Mouse (Mus musculus): ENCODE data around the gene Smarcd3. TPM values are rescaled to one million over a fixed set of nuclear protein-coding genes. Genes with fewer than 3 reads are reported as not detected.

The Smarcd3 gene
- 21.5 and 34.3 TPM in 2 replicates for polyA plus RNA-seq (2016; fragmentation: Nextera tagmentation; extraction: Ambion mirVana)

DNA sequence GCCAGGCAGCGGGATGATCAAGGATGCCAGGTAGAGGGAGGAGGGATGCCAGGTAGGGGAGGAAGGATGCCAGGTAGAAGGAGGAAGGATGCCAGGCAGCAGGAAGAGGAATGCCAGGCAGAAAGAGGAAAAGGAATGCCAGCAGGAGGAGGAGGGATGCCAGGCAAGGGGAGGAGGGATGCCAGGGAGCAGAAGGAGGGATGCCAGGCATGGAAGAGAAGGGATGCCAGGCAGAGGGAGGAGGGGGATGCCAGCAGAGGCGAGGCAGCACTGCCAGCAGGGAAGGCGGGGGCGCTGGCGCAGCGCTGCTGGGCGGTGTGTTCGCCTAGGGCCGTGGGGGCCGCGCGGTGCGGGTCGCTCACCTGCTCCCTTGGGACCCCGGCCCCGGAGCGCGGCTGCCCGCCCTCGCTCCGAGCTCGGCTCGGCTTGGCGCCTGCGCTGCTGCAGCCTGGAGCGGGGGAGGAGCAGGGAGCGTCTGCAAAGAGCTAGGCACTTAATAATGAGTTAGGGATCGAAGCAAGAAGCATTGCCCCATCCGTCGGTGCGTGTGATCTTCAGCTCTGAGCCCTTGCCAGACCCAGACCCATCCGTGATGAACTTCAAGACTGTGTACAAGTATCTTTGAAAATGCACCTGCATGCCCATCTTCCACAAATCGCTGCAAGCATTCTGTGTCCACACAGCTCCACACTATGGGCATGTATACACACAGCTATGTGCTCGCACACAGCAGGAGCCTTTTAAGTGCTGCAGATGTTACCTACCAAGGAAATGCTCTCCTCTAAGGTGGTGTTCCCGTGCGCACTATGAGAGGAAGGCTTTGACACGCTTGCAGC lies at the start of gene Smarcd3:
Gene Smarcd3 (minus strand): TSS at position 426 of the 836 bp plus-strand sequence.
- 4% methylated on average over 37 of the region's 37 CpGs for WGBS
- H3K27ac ChIP-seq, result peak within 1 kb of the TSS; percentile 78
- peaks cover 25% of the 10 kb centered on the region for H3K4me1 ChIP-seq
- no peaks in the 10 kb centered on the region for H3K36me3 ChIP-seq
- peak within 1 kb of the TSS; percentile 64 for H3K4me3 ChIP-seq
- peak; percentile 76 for DNase-seq (ENCODE audit: low spot score)
- H3K9me3 ChIP-seq (replicated peaks), result no peaks in the 10 kb centered on the region
- peaks cover 66% of the 10 kb centered on the region for H3K27me3 ChIP-seq (ENCODE audit: low read depth, poor library complexity, severe bottlenecking)

DNA sequence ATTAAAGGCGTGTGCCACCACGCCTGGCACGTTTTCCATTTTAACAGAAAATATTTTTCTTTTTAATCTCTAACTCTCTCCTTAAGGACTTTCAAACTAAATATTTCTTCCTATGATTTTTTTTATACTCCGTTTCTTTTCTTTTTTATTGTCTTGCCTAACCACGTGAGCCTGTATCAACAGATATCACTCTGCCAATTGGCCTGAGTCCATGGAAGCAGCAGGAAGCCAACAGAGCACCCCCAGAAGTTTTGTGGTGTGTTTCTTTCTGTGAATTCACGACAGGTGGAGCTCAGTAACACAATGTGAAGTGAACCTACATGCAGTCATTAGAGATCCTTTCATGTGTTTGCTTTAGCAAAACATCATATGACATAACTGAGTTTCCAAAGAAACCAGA lies 37.2 kb upstream of the Smarcd3 start:
- Histone ChIP-seq H3K4me1 (no peaks in the 10 kb centered on the region), H3K27me3 (ENCODE audit: low read depth, poor library complexity, severe bottlenecking) (no peaks in the 10 kb centered on the region), H3K4me3 (no peak overlapping the region), H3K27ac (no peak overlapping the region), H3K36me3 (no peaks in the 10 kb centered on the region), H3K9me3 (replicated peaks) (no peaks in the 10 kb centered on the region)
- DNase-seq (ENCODE audit: low spot score), result no peak
- 87% methylated on average over 6 of the region's 6 CpGs for WGBS

DNA sequence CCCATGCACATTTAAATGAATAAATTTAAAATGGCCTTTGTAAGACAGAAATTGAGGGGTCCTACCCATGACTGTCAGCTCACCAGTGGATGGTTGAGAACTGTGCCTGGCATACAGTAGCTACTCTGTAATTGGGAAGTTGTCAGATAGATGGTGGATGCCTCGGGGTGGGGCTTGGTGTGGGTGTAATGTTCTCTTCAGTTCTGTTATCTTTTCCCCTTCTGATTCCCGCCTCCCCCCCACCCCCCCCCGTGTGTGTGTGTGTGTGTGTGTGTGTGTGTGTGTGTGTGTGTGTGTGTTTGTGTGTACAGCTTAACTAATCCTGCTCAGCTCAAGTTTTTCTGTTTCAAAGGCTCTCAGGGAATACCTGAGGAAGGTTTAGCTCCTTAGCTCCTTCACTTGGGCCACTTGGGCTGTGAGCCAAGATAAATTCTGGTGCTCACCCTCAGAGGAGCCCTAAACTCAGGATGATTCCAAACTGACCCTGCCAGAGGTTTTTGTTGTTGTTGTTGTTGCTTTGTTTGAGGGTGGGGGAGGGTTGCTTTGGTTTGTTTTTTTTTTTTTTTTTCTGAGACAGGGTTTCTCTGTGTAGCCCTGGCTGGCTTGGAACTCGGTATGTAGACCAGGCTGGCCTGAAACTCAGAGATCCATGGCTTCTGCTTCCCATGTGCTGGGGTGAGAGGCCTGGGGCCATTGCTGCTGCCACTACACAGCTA lies 35.7 kb upstream of the Smarcd3 start:
- H3K4me1 ChIP-seq, result no peaks in the 10 kb centered on the region
- no peaks in the 10 kb centered on the region for H3K27me3 ChIP-seq (ENCODE audit: low read depth, poor library complexity, severe bottlenecking)
- no peak for DNase-seq (ENCODE audit: low spot score)
- no peak overlapping the region for H3K4me3 ChIP-seq
- H3K9me3 ChIP-seq (replicated peaks), result no peaks in the 10 kb centered on the region
- WGBS, result 77% methylated on average over 3 of the region's 4 CpGs
- no peak overlapping the region for H3K27ac ChIP-seq
- H3K36me3 ChIP-seq, result no peaks in the 10 kb centered on the region

DNA sequence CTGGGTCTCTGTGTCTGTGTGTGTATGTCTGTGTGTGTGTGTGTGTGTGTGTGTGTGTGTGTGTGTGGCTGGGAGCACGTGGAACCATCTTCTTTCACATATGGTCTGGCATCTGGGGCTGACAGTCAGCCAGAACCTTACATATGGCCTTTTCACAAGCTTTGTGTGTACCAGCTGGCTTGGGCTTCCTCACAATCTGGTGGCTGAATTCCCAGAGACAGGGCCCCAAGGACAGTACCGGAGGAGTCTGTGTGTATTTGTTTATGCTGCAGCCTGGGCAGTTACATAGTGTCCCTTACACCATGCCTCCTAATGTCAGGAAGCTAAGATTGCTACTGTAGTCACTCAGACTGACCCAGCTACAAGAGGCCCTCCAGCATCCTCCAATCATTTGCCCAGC lies 32.9 kb upstream of the Smarcd3 start:
- Histone ChIP-seq H3K27ac (no peak overlapping the region), H3K4me3 (no peak overlapping the region), H3K4me1 (no peaks in the 10 kb centered on the region), H3K36me3 (no peaks in the 10 kb centered on the region), H3K9me3 (replicated peaks) (no peaks in the 10 kb centered on the region), H3K27me3 (ENCODE audit: low read depth, poor library complexity, severe bottlenecking) (0 out of 2 replicates have a peak, but pooled peaks cover 4% of the 10 kb centered on the region)
- WGBS, result 72% methylated on average over 2 of the region's 2 CpGs
- no peak for DNase-seq (ENCODE audit: low spot score)

DNA sequence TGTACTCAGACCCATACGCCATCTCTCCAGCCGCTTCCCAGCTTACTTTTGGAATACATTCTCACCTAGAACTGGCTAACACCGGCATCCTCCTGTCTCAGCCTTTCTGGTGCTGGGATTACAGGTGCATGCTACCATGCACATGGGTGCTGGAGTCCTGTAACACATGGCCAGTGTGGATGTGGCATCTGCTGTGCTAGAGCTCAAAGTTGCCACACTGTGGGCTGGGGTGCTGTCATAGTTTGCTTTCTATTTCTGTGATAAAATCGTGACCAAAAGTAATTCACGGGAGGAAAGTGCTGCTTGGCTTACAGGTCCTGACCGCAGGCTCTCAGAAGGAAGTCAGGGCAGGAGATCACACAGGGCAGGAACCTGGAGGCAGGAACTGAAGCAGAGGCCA lies 30.3 kb upstream of the Smarcd3 start:
- Histone ChIP-seq H3K36me3 (no peaks in the 10 kb centered on the region), H3K9me3 (replicated peaks) (no peaks in the 10 kb centered on the region), H3K27ac (no peak overlapping the region), H3K4me3 (no peak overlapping the region), H3K4me1 (no peaks in the 10 kb centered on the region), H3K27me3 (ENCODE audit: low read depth, poor library complexity, severe bottlenecking) (0 out of 2 replicates have a peak, but pooled peaks cover 4% of the 10 kb centered on the region)
- no peak for DNase-seq (ENCODE audit: low spot score)
- 84% methylated on average over 6 of the region's 6 CpGs for WGBS

DNA sequence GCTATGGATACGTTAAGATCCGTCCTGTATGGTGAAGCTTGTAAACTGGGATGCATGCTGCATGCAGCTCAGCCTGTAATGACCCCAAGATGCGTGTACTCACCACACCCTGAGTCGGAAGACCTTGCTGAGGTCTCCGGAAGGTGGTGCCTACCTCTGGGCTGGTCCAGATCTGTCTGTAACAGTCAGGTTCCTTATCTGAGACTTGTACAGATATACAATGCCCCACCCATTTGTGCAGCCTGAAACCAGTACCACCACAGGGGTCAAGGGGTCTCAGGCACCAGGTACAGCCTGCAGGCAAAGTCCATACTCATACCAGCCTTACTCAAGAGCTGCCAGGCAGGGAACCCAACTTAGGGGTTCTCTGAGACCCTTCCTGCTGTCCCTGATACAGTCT lies 28.6 kb upstream of the Smarcd3 start:
- 91% methylated on average over 5 of the region's 5 CpGs for WGBS
- H3K4me3 ChIP-seq, result no peak overlapping the region
- no peaks in the 10 kb centered on the region for H3K4me1 ChIP-seq
- DNase-seq (ENCODE audit: low spot score), result no peak
- no peak overlapping the region for H3K27ac ChIP-seq
- H3K27me3 ChIP-seq (ENCODE audit: low read depth, poor library complexity, severe bottlenecking), result 0 out of 2 replicates have a peak, but pooled peaks cover 4% of the 10 kb centered on the region
- H3K36me3 ChIP-seq, result no peaks in the 10 kb centered on the region
- no peaks in the 10 kb centered on the region for H3K9me3 ChIP-seq (replicated peaks)

DNA sequence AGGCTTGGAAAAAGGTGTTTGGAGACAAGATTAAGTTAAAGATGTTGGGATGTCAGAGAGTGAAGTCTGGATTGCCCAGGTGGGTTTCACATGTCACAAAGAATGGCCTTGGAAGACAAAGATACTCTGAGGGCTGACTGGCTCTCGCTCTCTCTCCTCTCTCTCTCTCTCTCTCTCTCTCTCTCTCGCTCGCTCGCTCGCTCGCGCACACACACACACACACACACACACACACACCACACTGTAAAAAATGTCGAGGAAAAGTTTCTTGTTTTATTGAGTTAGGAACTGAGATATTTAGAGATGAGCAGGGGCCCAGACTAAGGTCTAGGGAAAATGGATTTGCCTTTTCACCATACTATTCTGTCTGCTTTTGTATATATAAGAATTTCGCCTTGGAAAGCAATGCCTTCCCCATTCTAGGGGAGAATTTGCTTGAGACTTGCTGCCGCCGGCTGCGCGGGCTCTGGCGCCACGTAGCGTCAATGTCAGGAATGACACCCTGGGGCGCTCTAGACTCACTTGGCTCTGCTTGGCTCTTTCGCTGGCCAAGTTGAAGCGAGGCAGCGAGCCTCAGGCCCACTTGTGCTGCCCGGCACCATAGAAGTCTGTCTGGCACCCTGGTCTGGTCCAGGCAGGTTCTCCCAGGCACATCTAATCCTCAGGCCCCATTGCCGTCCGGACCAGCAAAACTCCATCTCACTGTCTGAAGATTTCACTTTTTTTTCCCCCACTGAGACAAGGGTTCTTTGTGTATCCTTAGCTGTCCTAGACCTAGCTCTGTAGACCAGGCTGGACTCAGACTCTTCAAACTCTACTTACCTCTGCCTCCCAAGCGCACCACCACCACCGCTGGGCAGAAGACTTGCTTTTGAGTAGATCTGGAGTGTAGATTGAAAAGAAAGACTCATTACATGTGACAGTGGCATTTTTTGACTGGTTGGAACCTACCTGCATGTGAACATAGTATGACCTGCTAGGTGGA lies 27.8 kb upstream of the Smarcd3 start:
- no peaks in the 10 kb centered on the region for H3K4me1 ChIP-seq
- WGBS, result 35% methylated on average over 25 of the region's 25 CpGs
- 0 out of 2 replicates have a peak, but pooled peaks cover 4% of the 10 kb centered on the region for H3K27me3 ChIP-seq (ENCODE audit: low read depth, poor library complexity, severe bottlenecking)
- peak; percentile 90 for DNase-seq (ENCODE audit: low spot score)
- no peak overlapping the region for H3K4me3 ChIP-seq
- H3K27ac ChIP-seq, result no peak overlapping the region
- H3K9me3 ChIP-seq (replicated peaks), result no peaks in the 10 kb centered on the region
- H3K36me3 ChIP-seq, result no peaks in the 10 kb centered on the region

DNA sequence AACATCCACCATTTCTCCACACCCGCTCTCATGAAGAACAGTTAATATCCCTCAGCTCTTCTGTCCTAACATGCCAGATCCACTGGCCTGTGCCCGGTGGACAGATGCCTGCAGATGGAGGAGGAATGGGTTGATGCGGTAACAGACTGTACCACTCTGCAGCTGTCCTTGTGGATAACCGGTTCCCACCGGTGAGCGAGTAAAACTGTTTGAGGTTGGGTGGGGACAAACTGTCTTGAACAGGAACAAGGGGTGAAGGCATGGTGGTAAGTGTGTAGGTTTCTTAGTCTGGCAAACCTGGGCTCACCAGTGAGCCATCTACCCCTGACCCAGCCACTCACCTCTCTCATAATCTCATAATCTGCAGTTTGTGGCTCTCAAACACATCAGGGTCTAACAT lies 27.1 kb upstream of the Smarcd3 start:
- Histone ChIP-seq H3K27me3 (ENCODE audit: low read depth, poor library complexity, severe bottlenecking) (0 out of 2 replicates have a peak, but pooled peaks cover 4% of the 10 kb centered on the region), H3K36me3 (no peaks in the 10 kb centered on the region), H3K4me3 (no peak overlapping the region), H3K9me3 (replicated peaks) (no peaks in the 10 kb centered on the region), H3K4me1 (no peaks in the 10 kb centered on the region), H3K27ac (no peak overlapping the region)
- DNase-seq (ENCODE audit: low spot score), result no peak
- 85% methylated on average over 6 of the region's 6 CpGs for WGBS

DNA sequence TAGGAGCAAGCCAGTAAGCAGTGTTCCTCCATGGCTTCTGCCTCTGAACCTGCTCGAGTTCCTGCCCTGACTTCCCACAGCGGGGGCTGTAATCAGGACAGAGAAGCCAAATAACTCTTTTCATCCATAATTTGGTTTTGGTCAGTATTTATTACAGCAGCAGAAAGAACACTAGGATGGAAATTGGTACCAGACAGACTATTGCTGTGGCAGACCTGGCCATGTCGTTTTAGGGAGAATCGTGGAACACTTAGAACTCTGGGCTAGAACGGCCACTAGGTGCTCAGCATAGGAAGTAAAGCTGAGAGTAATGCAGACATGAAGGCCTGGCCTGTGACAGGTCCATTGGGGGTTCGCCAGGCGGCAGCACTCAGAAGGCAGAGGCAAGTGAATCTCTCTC lies 25.5 kb upstream of the Smarcd3 start:
- DNase-seq (ENCODE audit: low spot score), result no peak
- Histone ChIP-seq H3K9me3 (replicated peaks) (no peaks in the 10 kb centered on the region), H3K27me3 (ENCODE audit: low read depth, poor library complexity, severe bottlenecking) (0 out of 2 replicates have a peak, but pooled peaks cover 4% of the 10 kb centered on the region), H3K27ac (no peak overlapping the region), H3K4me3 (no peak overlapping the region), H3K36me3 (no peaks in the 10 kb centered on the region), H3K4me1 (no peaks in the 10 kb centered on the region)
- WGBS, result 80% methylated on average over 7 of the region's 7 CpGs

DNA sequence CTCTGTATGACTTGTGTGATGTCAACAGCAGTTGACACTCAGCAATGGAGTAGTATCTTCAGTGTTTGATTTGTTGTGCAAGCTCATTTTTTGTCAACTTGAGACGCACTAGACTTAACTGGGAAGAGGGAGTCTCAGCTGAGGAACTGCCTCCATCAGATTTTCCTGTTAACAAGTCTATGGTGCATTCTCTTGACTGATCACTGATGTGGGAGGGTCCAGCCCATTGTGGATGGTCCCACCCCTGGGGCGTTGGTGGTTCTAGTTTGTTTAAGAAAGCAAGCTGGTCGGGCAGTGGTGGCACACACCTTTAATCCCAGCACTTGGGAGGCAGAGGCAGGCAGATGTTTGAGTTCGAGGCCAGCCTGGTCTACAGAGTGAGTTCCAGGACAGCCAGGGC lies 25.0 kb upstream of the Smarcd3 start:
- H3K27me3 ChIP-seq (ENCODE audit: low read depth, poor library complexity, severe bottlenecking), result 0 out of 2 replicates have a peak, but pooled peaks cover 4% of the 10 kb centered on the region
- H3K27ac ChIP-seq, result no peak overlapping the region
- no peaks in the 10 kb centered on the region for H3K9me3 ChIP-seq (replicated peaks)
- no peaks in the 10 kb centered on the region for H3K4me1 ChIP-seq
- H3K36me3 ChIP-seq, result no peaks in the 10 kb centered on the region
- DNase-seq (ENCODE audit: low spot score), result no peak
- no peak overlapping the region for H3K4me3 ChIP-seq
- whole genome bisulfite sequencing, result 71% methylated on average over 4 of the region's 4 CpGs

DNA sequence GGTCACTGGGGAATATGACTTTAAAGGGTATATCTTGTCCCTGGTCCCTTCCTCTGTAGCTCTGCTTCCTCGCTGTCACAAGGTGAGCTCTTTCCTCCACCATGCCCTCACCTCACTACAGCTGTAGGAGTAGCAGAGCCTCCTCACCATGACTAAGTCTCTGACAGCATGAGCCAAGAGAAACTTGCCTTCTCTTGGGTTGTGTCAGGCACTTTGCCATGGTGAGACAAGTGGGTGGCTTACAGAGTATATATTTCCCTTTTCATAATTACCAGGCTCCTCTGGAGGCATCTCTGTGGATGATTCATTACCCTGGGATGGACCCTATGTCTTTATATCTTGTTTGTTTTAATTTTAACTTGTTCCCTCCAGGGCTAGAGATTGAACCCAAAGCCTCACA lies 21.2 kb upstream of the Smarcd3 start:
- no peaks in the 10 kb centered on the region for H3K27me3 ChIP-seq (ENCODE audit: low read depth, poor library complexity, severe bottlenecking)
- WGBS, result 77% methylated on average over 1 of the region's 1 CpGs
- H3K4me3 ChIP-seq, result no peak overlapping the region
- no peak for DNase-seq (ENCODE audit: low spot score)
- no peaks in the 10 kb centered on the region for H3K36me3 ChIP-seq
- no peaks in the 10 kb centered on the region for H3K4me1 ChIP-seq
- no peak overlapping the region for H3K27ac ChIP-seq
- no peaks in the 10 kb centered on the region for H3K9me3 ChIP-seq (replicated peaks)

DNA sequence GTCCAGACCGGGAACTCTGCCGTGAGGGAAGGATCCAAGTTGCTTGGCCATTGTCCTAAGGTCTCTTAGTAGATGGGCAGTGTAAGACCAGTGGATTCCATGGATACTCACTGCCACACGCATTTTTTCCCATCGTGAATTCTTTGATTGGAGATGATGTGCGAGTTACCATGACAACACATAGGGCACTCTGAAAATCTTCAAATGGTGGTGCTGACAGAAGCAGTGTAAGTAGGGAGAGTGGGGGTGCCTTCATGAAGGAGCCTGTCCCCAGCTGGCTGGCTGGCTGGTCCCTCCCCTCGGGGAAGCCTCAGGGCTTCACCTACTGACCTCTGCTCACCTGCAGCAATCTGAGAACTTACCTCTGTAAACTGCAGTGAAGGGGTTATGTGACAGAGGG lies 14.9 kb upstream of the Smarcd3 start:
- Histone ChIP-seq H3K27ac (no peak overlapping the region), H3K27me3 (ENCODE audit: low read depth, poor library complexity, severe bottlenecking) (no peaks in the 10 kb centered on the region), H3K9me3 (replicated peaks) (no peaks in the 10 kb centered on the region), H3K4me3 (no peak overlapping the region), H3K36me3 (no peaks in the 10 kb centered on the region), H3K4me1 (peaks cover 7% of the 10 kb centered on the region)
- WGBS, result 85% methylated on average over 6 of the region's 6 CpGs
- DNase-seq (ENCODE audit: low spot score), result no peak
